Mouse (Mus musculus): ENCODE data around the gene Kat2b. TPM values are rescaled to one million over a fixed set of nuclear protein-coding genes. Genes with fewer than 3 reads are reported as not detected.

Gene Kat2b
- total RNA-seq, 2 experiments from 2014 or later = 30.5 to 35.1 TPM

DNA sequence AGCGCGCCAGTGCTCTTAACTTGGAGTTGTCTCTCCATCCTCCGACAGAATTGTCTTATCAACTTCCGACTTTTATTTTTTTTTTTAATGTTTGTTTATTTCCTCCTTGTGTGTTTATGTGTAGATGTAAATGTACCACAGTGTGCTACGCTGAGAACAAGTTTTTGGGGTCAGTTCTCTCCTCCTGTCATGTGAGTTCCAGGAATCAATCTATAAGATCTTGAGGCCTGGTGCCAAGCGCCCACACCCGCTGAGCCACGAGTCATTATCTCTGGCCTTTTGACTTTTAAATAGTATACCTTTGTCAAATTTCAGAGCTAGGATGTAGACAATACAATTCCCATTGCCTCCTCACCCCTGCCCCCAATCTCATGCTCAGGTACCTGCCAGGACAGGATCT, 28.9 kb downstream of the Kat2b start:
- ATAC-seq (replicated peaks; ENCODE audit: poor library complexity, severe bottlenecking) = no peak

DNA sequence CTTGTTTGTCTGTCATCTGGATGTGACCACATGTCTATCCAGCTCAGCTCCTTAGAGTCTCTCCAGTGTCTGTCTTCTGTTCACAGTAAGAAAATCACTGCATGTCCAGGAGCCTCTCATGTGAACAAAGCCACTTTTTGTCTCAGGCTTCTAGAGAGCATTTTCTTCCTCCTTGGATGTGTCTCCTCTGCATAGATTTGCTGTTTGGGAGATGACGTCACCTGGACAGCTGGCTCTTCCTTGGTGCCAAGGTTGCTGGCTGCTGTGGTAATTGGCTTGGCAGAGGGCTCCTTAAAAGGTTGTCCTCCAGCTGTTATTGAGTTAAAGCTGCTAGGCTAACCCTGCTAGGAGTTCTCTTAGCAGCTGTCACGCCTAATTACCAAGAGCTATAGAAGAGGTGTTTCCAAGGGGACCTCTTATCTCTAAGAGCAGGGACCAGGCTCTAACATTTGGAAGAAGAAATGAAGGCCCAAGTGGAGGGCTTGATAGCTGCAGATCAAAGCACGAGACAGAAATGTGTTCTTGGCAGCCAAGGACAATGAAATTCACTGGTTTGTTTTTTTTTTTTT, 29.7 kb downstream of the Kat2b start:
- ATAC-seq (replicated peaks; ENCODE audit: poor library complexity, severe bottlenecking) = no peak

DNA sequence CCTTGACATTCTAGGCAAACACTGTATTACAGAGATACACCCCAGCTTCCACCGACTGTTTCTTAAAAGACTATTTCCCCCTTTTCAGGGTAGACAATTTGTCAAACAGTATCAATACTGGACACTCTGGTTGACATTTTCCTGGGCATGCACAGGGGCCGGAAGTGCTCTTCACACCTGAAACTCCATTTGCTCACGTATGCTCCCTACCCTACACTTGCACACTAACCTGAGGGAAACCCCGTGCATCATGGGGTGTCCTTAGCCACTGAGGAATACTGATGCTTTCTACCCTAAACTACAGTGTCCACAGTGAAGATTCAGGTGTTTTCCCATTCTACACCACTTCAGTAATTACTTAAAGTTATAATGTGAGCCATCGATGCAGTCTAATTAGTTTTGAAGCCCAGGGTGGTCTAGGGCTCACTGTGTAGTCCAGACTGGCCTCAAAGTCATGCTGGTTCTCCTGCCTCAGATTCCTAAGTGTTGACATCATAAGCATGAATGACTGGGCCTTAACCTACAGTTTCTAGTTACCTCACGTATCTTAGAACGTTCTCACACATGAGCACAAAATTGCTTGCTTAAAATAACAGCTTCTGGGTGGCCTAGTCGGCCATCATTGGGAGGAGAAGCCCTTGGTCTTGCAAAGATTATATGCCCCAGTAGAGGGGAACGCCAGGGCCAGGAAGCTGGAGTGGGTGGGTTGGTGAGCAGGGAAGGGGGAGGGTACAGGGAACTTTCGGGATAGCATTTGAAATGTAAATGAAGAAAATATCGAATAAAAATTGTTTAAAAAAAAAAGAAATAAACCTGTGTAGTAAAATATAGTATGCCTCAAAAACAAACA, 30.5 kb downstream of the Kat2b start:
- ATAC-seq (replicated peaks; ENCODE audit: poor library complexity, severe bottlenecking) = no peak

DNA sequence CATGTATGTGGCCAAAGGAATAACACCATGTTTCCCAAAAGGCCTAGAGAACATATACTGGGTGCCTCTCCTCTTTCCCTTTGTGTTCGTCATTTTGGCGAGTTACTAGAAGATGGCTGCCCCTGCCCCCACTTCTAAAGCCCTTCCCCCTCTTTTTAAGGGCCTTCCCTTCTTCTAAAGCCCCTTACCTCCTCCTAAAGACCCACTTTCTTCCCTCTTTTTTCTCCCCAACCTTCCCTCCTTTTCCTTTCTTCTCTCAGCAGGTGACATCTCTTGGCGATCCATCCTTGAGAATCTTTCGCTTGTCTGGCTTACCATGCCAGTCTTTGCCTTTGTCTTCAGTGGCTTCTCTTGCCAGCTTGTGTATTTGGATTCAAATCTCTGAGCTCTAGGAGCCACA, 31.9 kb downstream of the Kat2b start:
- ATAC-seq (replicated peaks; ENCODE audit: poor library complexity, severe bottlenecking) = no peak

DNA sequence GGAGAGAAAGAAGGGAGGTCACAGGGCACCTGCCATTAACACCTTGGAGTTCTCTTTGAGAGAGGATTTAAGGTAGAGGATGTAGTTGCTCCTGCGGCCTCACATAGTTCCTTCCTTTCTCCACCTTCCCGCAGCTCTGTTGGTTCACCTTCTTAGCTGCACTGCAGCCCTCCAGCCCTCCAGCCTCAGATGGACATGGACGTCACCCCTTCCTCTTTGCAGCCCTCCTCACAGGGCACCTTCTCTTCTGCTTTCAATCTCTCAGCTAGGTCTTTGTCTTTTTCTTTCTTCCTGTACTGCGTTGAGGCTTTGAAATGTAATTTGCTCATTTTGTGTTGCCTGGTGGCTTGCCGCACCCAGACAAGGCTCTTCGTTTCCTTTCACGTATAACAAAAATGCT, 36.6 kb downstream of the Kat2b start:
- peak; percentile 65 for ATAC-seq (replicated peaks; ENCODE audit: poor library complexity, severe bottlenecking)

GRCm38 (mm10) chr17:53606082-53606481, 39.4 kb downstream of the Kat2b start:
- ATAC-seq (replicated peaks; ENCODE audit: poor library complexity, severe bottlenecking) = peak; percentile 58

DNA sequence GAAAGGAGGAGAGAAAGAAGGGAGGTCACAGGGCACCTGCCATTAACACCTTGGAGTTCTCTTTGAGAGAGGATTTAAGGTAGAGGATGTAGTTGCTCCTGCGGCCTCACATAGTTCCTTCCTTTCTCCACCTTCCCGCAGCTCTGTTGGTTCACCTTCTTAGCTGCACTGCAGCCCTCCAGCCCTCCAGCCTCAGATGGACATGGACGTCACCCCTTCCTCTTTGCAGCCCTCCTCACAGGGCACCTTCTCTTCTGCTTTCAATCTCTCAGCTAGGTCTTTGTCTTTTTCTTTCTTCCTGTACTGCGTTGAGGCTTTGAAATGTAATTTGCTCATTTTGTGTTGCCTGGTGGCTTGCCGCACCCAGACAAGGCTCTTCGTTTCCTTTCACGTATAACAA, 42.3 kb downstream of the Kat2b start:
- ATAC-seq (replicated peaks; ENCODE audit: poor library complexity, severe bottlenecking) = peak; percentile 69; the same call in 1 of the 2 replicates

DNA sequence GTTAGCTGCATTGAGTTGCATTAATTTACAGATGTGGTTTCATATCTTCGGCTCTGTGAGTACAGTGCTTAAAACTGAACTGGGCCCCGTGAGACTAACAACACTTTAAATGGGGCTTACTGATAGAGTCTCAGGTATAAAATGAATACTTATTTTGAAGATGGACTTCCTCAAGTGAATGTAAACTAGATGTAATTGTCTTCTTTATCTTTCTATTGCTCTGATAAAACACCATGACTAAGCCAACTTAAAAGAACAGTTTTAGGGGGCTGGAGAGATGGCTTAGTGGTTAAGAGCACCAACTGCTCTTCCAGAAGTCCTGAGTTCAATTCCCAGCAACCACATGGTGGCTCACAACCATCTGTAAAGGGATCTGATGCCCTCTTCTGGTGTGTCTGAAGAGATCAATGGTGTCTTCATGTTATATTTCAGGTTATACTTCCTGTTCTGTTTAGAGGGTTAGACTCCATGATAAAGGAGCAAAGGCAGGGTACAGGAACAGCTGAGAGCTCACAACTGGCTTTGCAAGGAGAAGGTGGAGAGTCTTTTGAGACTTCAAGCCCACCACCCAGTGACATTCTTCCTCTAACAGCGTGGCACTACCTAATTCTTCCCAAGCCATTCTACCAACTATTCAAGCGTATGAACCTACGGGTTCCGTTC, 50.8 kb downstream of the Kat2b start:
- ATAC-seq (replicated peaks; ENCODE audit: poor library complexity, severe bottlenecking) = no peak

DNA sequence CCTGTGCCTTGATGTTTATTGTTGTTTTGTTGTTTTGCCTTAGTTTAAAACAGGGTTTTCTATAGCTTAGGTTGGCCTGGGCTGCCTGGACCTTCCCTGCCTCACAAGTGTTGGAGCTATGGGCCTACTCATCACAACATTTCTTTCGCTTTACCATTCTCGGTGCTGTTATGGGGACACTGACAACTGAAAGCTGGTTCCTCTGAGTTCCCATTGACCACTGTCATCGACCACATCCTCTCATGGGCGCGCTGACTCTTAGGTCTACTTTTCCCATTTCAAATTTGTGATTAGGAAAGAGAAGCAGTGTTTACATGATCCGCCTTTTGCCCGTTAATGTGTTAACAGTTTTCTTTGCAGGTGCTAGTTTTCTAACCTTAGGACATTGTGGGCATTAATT, 51.7 kb downstream of the Kat2b start:
- ATAC-seq (replicated peaks; ENCODE audit: poor library complexity, severe bottlenecking) = peak; percentile 92

DNA sequence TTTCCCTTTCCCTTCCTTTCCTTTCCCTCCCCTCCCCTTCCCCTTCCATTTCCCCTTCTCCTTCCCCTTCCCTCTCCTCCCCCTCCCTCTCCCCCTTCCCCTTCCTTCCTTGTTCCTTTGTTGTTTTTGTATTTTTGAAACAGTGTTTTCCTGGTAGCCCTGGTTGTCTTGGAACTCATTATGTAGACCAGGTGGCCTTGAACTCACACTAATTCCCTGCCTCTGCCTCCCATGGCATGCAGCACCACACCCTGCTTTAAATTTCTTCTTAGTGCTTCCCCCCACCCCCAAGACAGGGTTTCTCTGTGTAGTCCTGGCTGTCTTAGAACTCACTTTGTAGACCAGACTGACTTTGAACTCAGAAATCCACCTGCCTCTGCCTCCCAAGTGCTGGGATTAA, 52.7 kb downstream of the Kat2b start:
- no peak for ATAC-seq (replicated peaks; ENCODE audit: poor library complexity, severe bottlenecking)

- no peak for ATAC-seq (replicated peaks; ENCODE audit: poor library complexity, severe bottlenecking)
These were observed 54.0 kb downstream of the Kat2b start for GRCm38 (mm10) chr17:53620611-53621010.

GRCm38 (mm10) chr17:53622125-53622524, 55.5 kb downstream of the Kat2b start:
- no peak for ATAC-seq (replicated peaks; ENCODE audit: poor library complexity, severe bottlenecking)

DNA sequence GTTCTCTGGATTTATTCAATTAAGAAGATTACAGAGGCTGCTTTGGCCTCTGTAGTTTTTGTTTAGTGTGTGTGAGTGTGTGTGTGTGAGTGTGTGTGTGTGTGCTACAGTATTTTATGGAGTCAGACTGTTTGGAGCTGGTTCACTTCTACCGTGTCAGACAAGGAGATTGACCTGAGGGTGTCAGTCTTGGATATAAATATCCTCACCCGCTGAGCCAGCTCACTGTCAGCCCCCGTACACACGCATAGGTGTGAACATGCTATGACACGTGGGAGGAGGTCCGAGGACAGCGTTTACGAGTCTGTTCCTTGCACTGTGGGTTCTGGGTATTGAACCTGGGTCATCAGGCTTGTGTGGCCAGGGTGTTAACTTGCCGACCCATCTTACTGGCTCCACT, 57.1 kb downstream of the Kat2b start:
- ATAC-seq (replicated peaks; ENCODE audit: poor library complexity, severe bottlenecking) = no peak

DNA sequence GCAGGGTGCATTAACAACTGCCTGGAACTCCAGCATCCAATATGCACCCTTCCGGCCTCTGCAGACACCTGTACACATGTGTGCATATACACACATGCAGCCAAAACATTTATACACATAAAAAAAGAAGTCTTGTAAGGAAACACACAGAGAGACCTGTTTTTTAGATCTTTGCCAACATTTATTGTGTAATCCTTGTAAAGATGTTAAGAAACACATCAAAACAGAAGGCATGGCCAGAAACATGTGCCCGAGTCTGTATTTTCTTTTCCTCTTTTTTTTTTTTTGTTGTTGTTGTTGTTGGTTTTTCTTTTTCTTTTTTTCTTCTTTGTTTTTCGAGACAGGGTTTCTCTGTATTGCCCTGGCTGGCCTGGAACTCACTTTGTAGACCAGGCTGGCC, 59.5 kb downstream of the Kat2b start:
- peak; percentile 59 for ATAC-seq (replicated peaks; ENCODE audit: poor library complexity, severe bottlenecking)

- ATAC-seq (replicated peaks; ENCODE audit: poor library complexity, severe bottlenecking) = no peak
These were observed 60.8 kb downstream of the Kat2b start for GRCm38 (mm10) chr17:53627497-53627896.

GRCm38 (mm10) chr17:53628131-53628530, 61.5 kb downstream of the Kat2b start:
- no peak for ATAC-seq (replicated peaks; ENCODE audit: poor library complexity, severe bottlenecking)

GRCm38 (mm10) chr17:53631344-53631743, 64.7 kb downstream of the Kat2b start:
- no peak for ATAC-seq (replicated peaks; ENCODE audit: poor library complexity, severe bottlenecking)

GRCm38 (mm10) chr17:53643360-53643759, 76.7 kb downstream of the Kat2b start:
- ATAC-seq (replicated peaks; ENCODE audit: poor library complexity, severe bottlenecking) = no peak

DNA sequence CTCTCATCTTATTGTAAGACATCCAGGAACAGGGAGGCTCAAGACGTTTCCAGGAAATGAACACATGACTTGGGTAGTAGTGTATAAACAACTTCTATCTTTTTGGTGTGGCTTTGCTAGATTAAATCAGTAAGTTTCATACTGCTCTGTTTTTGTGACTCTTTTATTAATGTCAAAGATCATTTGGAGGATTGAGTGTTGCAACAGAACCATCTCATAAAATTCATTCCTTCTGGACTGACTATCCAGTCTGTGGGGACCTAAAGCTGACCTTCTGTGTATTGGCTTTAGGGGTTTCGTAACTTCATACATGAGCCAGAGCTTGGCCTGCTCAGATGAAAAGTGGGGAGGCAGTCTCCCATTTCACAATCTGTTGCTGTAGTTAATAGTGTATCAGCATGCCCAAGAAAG, 83.6 kb downstream of the Kat2b start:
- ATAC-seq (replicated peaks; ENCODE audit: poor library complexity, severe bottlenecking) = no peak; the same call in 1 of the 2 replicates

DNA sequence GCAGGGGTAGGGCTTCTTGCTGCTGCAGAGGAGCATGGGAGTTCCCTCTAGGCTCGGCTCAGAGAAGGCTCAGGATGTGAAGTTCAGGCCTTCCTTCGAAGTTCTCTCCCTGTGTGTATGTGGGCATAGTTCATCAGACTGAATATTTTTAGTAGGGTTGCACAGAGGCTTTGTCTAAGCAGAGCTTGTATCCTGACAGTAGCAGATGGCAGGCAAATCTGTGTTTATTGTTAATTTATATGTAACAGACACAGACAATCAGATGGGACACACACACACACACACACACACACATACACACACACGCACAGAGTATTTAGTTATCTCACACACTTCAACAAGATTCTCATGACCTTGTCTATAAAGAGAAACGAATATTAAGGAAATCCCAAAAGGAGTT, 87.9 kb downstream of the Kat2b start:
- ATAC-seq (replicated peaks; ENCODE audit: poor library complexity, severe bottlenecking) = no peak

DNA sequence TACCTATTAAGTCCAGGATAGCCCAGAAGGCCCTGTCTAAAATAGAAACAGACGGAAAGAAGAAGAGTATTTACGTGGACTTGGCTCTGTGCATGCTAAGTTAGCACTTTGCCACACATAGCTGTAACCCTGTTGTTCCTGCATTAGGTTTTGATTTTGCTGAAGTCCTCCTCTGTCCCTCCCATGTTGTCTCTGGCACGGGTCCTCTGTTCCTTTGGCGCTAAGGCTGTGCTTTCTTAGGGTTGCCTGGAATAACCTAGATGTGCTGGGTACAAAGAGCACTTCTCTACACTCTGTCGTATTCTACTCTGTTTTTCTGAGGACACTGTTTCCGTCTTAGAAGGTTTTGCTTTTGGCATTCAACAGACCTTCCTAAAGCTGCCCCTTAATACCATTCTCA, 88.4 kb downstream of the Kat2b start:
- ATAC-seq (replicated peaks; ENCODE audit: poor library complexity, severe bottlenecking) = no peak
